Mouse (Mus musculus): Measurements from ENCODE around the gene Rsu1. TPM values are rescaled to one million over a fixed set of nuclear protein-coding genes. Genes with fewer than 3 reads are reported as not detected.

The Rsu1 gene
- polyA plus RNA-seq, 1 experiment from 2014 or later, result 61.6 TPM

DNA sequence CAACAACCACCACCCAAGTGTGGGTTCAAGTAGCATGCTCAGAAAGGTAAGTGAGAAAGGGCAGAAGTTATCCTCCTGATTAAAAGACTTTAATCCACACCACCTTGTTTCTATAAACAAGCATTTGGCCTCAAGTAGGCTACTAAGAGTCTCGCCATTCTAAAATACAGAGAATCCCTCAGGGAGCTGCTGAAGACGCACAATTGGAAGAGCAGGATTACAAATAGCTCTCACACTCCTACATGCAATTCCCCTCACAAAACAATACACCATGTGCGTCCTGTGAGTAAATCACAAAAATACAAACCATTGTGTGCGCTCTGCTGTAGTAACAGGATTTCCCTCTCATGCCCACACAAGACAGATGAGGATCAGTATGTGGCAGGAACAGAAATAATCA lies 153.3 kb downstream of the Rsu1 start:
- no peaks in the 10 kb centered on the region for H3K36me3 ChIP-seq (ENCODE audit: control insufficient read depth, insufficient read depth, low read length)
- ATAC-seq (ENCODE audit: low read depth), result no peak
- WGBS, result 59% methylated on average over 4 of the region's 4 CpGs
- H3K27ac ChIP-seq (ENCODE audit: low read depth, low read length), result no peak overlapping the region
- no peak overlapping the region for H3K4me2 ChIP-seq (ENCODE audit: low read depth, low read length)
- H3K9ac ChIP-seq (replicated peaks; ENCODE audit: low read depth, low read length), result no peak overlapping the region
- no peak overlapping the region for H3K4me3 ChIP-seq (ENCODE audit: low read depth, low read length)
- H3K27me3 ChIP-seq (ENCODE audit: control insufficient read depth, insufficient read depth, low read length), result no peaks in the 10 kb centered on the region
- no peaks in the 10 kb centered on the region for H3K9me3 ChIP-seq (ENCODE audit: control insufficient read depth, low read length)
- H3K4me1 ChIP-seq (ENCODE audit: control insufficient read depth, insufficient read depth, low read length), result no peaks in the 10 kb centered on the region

DNA sequence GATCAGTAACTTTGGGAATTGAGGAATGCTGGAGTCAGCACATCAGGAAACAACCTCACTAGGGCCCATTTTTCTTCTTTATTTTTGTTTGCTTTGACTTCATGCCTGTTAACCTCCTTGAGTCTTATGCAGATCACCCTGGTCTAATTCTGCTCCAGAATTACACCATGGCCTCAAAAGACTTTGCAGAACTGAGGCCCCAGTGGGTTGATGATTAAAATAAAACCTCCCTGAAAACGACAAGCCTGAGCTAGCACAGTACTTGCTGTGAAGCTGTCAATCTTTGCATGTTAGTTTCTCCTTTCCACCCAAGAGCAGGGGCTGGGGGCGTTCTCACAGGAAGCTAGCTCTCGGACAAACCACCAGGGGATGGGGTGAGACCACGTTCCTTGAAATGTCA lies 164.7 kb downstream of the Rsu1 start:
- ATAC-seq (ENCODE audit: low read depth), result no peak
- Histone ChIP-seq H3K36me3 (ENCODE audit: control insufficient read depth, insufficient read depth, low read length) (no peaks in the 10 kb centered on the region), H3K9me3 (ENCODE audit: control insufficient read depth, low read length) (no peaks in the 10 kb centered on the region), H3K4me2 (ENCODE audit: low read depth, low read length) (no peak overlapping the region), H3K27me3 (ENCODE audit: control insufficient read depth, insufficient read depth, low read length) (no peaks in the 10 kb centered on the region), H3K9ac (replicated peaks; ENCODE audit: low read depth, low read length) (no peak overlapping the region), H3K4me3 (ENCODE audit: low read depth, low read length) (no peak overlapping the region), H3K4me1 (ENCODE audit: control insufficient read depth, insufficient read depth, low read length) (no peaks in the 10 kb centered on the region), H3K27ac (ENCODE audit: low read depth, low read length) (no peak overlapping the region; the same call in 1 of the 2 replicates)
- WGBS, result 23% methylated on average over 4 of the region's 4 CpGs

DNA sequence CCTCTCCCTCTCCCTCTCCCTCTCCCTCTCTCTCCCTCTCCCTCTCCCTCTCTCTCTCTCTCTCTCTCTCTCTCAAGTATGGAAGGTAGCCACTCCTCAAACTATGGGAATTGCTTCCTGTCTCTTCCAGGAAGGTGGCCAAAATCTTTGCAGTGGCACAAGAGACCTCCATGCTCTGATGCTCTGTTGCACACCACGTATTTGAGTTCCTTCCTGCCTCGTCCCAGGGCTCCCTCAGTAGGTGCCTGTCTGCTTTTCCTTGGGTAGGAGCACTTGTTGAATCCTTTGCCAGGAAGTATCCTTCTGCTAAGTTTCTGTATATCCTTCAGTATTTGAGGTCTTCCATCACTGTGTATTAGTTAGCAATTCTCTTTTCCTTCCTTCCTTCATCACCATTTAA lies 166.8 kb downstream of the Rsu1 start:
- Histone ChIP-seq H3K27me3 (ENCODE audit: control insufficient read depth, insufficient read depth, low read length) (no peaks in the 10 kb centered on the region), H3K36me3 (ENCODE audit: control insufficient read depth, insufficient read depth, low read length) (no peaks in the 10 kb centered on the region), H3K9ac (replicated peaks; ENCODE audit: low read depth, low read length) (no peak overlapping the region), H3K4me2 (ENCODE audit: low read depth, low read length) (no peak overlapping the region), H3K27ac (ENCODE audit: low read depth, low read length) (no peak overlapping the region), H3K4me1 (ENCODE audit: control insufficient read depth, insufficient read depth, low read length) (no peaks in the 10 kb centered on the region), H3K4me3 (ENCODE audit: low read depth, low read length) (no peak overlapping the region), H3K9me3 (ENCODE audit: control insufficient read depth, low read length) (no peaks in the 10 kb centered on the region)
- WGBS, result 55% methylated on average over 2 of the region's 2 CpGs
- ATAC-seq (ENCODE audit: low read depth), result no peak

DNA sequence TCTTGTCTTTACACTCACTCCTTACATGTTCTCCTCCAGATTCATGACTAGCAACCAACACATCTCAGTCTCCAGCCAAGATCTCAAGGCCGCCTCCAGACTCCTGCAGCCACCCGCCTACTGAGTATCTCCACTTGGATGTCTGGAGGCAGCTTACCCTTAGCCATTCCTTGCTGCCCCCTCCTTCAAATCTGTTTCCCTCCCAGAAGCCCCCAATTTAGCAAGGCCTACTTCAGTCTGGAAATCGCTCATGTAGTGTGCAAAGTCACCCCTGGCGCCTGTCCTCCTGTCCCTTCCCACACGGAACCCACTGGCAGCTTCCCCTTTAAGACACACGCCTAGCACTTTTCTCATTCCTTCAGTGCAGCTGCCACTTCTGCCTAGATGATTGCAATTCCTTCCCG lies 167.4 kb downstream of the Rsu1 start:
- Histone ChIP-seq H3K4me1 (ENCODE audit: control insufficient read depth, insufficient read depth, low read length) (no peaks in the 10 kb centered on the region), H3K36me3 (ENCODE audit: control insufficient read depth, insufficient read depth, low read length) (no peaks in the 10 kb centered on the region), H3K9me3 (ENCODE audit: control insufficient read depth, low read length) (no peaks in the 10 kb centered on the region), H3K4me2 (ENCODE audit: low read depth, low read length) (no peak overlapping the region), H3K27me3 (ENCODE audit: control insufficient read depth, insufficient read depth, low read length) (no peaks in the 10 kb centered on the region), H3K27ac (ENCODE audit: low read depth, low read length) (no peak overlapping the region), H3K9ac (replicated peaks; ENCODE audit: low read depth, low read length) (no peak overlapping the region), H3K4me3 (ENCODE audit: low read depth, low read length) (no peak overlapping the region)
- WGBS, result 77% methylated on average over 7 of the region's 7 CpGs
- no peak for ATAC-seq (ENCODE audit: low read depth)

DNA sequence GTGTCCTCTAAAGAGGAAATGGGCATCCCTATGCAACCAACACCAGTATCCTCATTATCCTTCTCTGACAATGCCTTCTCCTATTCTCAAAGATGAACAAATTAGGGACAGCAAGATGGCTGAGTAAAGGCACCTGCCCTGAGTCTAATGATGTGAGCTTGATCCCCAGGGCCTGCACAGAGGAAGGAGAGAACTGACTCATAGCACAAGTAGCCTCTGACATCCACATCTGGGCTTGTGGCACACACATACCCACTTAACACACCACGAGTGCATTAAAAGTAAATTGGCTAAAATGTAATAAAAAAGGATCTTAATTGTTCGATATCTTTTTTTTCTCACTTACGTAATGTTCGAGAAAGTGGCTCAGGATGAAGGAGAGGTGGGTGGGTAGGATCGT lies 177.2 kb downstream of the Rsu1 start:
- no peak overlapping the region for H3K4me3 ChIP-seq (ENCODE audit: low read depth, low read length)
- no peaks in the 10 kb centered on the region for H3K4me1 ChIP-seq (ENCODE audit: control insufficient read depth, insufficient read depth, low read length)
- 96% methylated on average over 5 of the region's 5 CpGs for WGBS
- no peaks in the 10 kb centered on the region for H3K27me3 ChIP-seq (ENCODE audit: control insufficient read depth, insufficient read depth, low read length)
- no peak overlapping the region for H3K27ac ChIP-seq (ENCODE audit: low read depth, low read length)
- H3K9me3 ChIP-seq (ENCODE audit: control insufficient read depth, low read length), result no peaks in the 10 kb centered on the region
- no peak for ATAC-seq (ENCODE audit: low read depth)
- no peak overlapping the region for H3K4me2 ChIP-seq (ENCODE audit: low read depth, low read length)
- no peaks in the 10 kb centered on the region for H3K36me3 ChIP-seq (ENCODE audit: control insufficient read depth, insufficient read depth, low read length)
- H3K9ac ChIP-seq (replicated peaks; ENCODE audit: low read depth, low read length), result no peak overlapping the region

DNA sequence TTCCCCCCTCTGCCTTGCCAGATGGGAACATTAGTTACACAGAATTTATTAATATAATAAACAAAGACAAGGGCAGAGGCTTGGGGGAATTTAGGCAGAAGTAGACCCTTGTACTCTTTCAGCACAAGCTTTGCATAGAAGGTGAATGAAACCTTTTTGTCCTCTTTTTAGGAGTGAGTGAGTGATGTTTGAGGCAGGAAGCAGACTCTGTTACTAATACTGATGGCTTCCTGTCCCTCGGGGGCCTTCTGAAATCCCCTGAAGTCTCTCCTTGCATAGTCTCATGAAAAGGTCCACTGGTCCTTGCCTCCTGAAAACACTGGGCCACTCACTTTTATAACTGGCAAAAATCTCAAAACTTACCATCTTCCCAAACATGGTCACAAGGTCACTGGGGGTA lies 177.6 kb downstream of the Rsu1 start:
- Histone ChIP-seq H3K4me2 (ENCODE audit: low read depth, low read length) (no peak overlapping the region), H3K9ac (replicated peaks; ENCODE audit: low read depth, low read length) (no peak overlapping the region), H3K27ac (ENCODE audit: low read depth, low read length) (no peak overlapping the region), H3K27me3 (ENCODE audit: control insufficient read depth, insufficient read depth, low read length) (no peaks in the 10 kb centered on the region), H3K4me1 (ENCODE audit: control insufficient read depth, insufficient read depth, low read length) (no peaks in the 10 kb centered on the region), H3K36me3 (ENCODE audit: control insufficient read depth, insufficient read depth, low read length) (no peaks in the 10 kb centered on the region), H3K9me3 (ENCODE audit: control insufficient read depth, low read length) (no peaks in the 10 kb centered on the region), H3K4me3 (ENCODE audit: low read depth, low read length) (no peak overlapping the region)
- no peak for ATAC-seq (ENCODE audit: low read depth)
- 74% methylated on average over 1 of the region's 1 CpGs for WGBS

DNA sequence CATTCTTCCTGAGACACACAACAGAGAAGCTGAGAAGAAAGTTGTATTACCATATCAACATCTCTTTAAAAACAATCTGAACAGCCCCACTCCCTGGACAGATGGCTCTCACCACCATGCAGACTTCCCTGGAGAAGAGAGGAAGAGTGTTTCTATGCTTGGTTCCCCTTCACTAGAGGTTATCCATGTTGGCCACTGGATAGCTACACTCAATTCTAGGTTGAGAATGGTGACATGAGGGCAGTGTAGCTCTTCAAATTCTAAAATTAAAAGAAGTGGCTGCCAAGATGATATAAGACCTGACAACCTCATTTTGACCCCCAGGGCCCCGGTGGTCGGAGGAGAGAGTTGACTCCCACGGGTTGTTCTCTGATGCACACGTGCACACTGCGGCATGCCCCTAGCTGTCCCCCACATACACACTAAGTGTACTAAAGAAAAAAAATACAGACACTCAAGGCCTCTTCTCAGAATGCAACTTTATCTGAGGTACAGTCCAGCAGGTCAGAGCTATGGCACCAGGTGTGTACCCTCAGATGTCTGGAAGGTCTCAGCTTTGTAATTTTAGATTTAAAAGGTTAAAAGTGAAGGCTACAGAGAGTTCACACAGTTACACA lies 179.7 kb downstream of the Rsu1 start:
- no peak overlapping the region for H3K27ac ChIP-seq (ENCODE audit: low read depth, low read length)
- 80% methylated on average over 5 of the region's 5 CpGs for WGBS
- no peak overlapping the region for H3K9ac ChIP-seq (replicated peaks; ENCODE audit: low read depth, low read length)
- no peak overlapping the region for H3K4me3 ChIP-seq (ENCODE audit: low read depth, low read length)
- H3K4me1 ChIP-seq (ENCODE audit: control insufficient read depth, insufficient read depth, low read length), result no peaks in the 10 kb centered on the region
- H3K27me3 ChIP-seq (ENCODE audit: control insufficient read depth, insufficient read depth, low read length), result no peaks in the 10 kb centered on the region
- no peak overlapping the region for H3K4me2 ChIP-seq (ENCODE audit: low read depth, low read length)
- no peaks in the 10 kb centered on the region for H3K9me3 ChIP-seq (ENCODE audit: control insufficient read depth, low read length)
- ATAC-seq (ENCODE audit: low read depth), result no peak
- H3K36me3 ChIP-seq (ENCODE audit: control insufficient read depth, insufficient read depth, low read length), result no peaks in the 10 kb centered on the region

DNA sequence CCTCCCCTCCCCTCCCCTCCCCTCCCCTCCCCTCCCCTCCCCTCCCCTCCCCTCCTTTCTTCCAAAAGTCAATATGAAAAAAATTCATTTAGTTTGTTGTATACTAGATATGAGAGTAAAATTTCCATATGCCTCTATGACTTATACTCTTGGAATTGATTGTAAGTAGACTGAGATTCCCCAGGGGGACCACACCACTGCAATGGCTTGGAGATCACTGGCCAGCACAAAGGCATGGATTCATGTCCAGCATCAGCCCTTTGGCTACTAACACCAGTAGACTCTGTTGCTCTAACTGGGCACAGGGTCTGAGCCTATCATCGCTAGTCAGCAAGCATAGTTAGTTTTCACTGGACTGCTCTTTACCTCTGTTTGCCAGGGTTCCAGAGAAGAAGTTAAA lies 180.4 kb downstream of the Rsu1 start:
- Histone ChIP-seq H3K4me1 (ENCODE audit: control insufficient read depth, insufficient read depth, low read length) (no peaks in the 10 kb centered on the region), H3K36me3 (ENCODE audit: control insufficient read depth, insufficient read depth, low read length) (no peaks in the 10 kb centered on the region), H3K27me3 (ENCODE audit: control insufficient read depth, insufficient read depth, low read length) (no peaks in the 10 kb centered on the region), H3K27ac (ENCODE audit: low read depth, low read length) (no peak overlapping the region), H3K4me2 (ENCODE audit: low read depth, low read length) (no peak overlapping the region), H3K9ac (replicated peaks; ENCODE audit: low read depth, low read length) (no peak overlapping the region), H3K4me3 (ENCODE audit: low read depth, low read length) (no peak overlapping the region), H3K9me3 (ENCODE audit: control insufficient read depth, low read length) (no peaks in the 10 kb centered on the region)
- WGBS, result 97% methylated on average over 1 of the region's 1 CpGs
- no peak for ATAC-seq (ENCODE audit: low read depth)

DNA sequence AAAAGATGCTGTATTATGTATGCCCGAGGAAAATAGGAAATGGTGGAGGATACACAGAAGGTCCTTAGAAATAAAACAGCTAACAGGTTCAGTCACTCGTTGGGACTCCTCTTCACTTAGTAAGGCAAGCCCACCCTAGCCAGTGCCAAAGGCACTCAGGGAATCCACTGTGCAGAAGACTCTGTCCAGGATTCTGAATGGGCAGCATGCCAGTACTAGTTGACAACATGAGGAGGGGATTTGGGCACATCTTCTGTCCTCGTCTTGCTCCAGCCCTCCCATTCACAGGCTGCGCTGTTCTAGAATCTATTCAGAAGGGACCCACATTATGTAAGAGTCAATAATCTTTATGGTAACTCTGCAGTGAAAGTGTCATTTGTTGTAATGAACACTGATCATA lies 181.4 kb downstream of the Rsu1 start:
- 74% methylated on average over 4 of the region's 4 CpGs for WGBS
- no peak overlapping the region for H3K4me2 ChIP-seq (ENCODE audit: low read depth, low read length)
- H3K27me3 ChIP-seq (ENCODE audit: control insufficient read depth, insufficient read depth, low read length), result no peaks in the 10 kb centered on the region
- no peak for ATAC-seq (ENCODE audit: low read depth)
- no peaks in the 10 kb centered on the region for H3K9me3 ChIP-seq (ENCODE audit: control insufficient read depth, low read length)
- no peak overlapping the region for H3K27ac ChIP-seq (ENCODE audit: low read depth, low read length)
- no peak overlapping the region for H3K9ac ChIP-seq (replicated peaks; ENCODE audit: low read depth, low read length)
- no peaks in the 10 kb centered on the region for H3K36me3 ChIP-seq (ENCODE audit: control insufficient read depth, insufficient read depth, low read length)
- H3K4me1 ChIP-seq (ENCODE audit: control insufficient read depth, insufficient read depth, low read length), result no peaks in the 10 kb centered on the region
- H3K4me3 ChIP-seq (ENCODE audit: low read depth, low read length), result no peak overlapping the region

Data from neural tube, embryonic 14.5 days (tissue).